Mouse (Mus musculus) liver, adult 2 months (tissue): Measurements from ENCODE around the gene Inafm1. TPM values are rescaled to one million over a fixed set of nuclear protein-coding genes. Genes with fewer than 3 reads are reported as not detected.

ENCODE experiments used
- DNase-seq: peaks from one replicate; pipeline ENCODE4 v3.0.0-alpha.2; 2011; ENCODE audit warnings: low read depth, low spot score; ENCODE audit errors: extremely low read depth
- H3K27ac ChIP-seq: fragments of 200-500 bp; replicated peaks from 2 replicates; pipeline ENCODE4 v1.5.1; 2012; ENCODE audit warnings: low read depth, mild to moderate bottlenecking, control low read depth, inconsistent platforms, low read length; ENCODE audit not compliant: insufficient read depth
- H3K27me3 ChIP-seq: fragments of 200-500 bp; 2 replicates; pipeline ENCODE4 v1.6.1; 2012; ENCODE audit warnings: mild to moderate bottlenecking, moderate library complexity, low read length, inconsistent platforms; ENCODE audit not compliant: control insufficient read depth, insufficient read depth
- H3K36me3 ChIP-seq: fragments of 200-500 bp; 2 replicates; pipeline ENCODE4 v1.6.1; 2012; ENCODE audit warnings: low read length, inconsistent platforms; ENCODE audit not compliant: control insufficient read depth, insufficient read depth
- H3K4me1 ChIP-seq: fragments of 200-500 bp; 2 replicates; pipeline ENCODE4 v1.6.1; 2011; ENCODE audit warnings: low read length; ENCODE audit not compliant: control insufficient read depth, insufficient read depth
- H3K4me3 ChIP-seq: fragments of 200-500 bp; 2 replicates; pipeline ENCODE4 v1.5.1; 2011; ENCODE audit warnings: low read depth, mild to moderate bottlenecking, control low read depth, low read length, moderate library complexity; ENCODE audit not compliant: insufficient read depth
- H3K79me2 ChIP-seq: fragments of 200-500 bp; 2 replicates; pipeline ENCODE4 v1.6.1; 2012; ENCODE audit warnings: inconsistent platforms, mild to moderate bottlenecking, low read length, moderate library complexity; ENCODE audit not compliant: control insufficient read depth, insufficient read depth
- H3K9ac ChIP-seq: fragments of 200-500 bp; 2 replicates; pipeline ENCODE4 v1.6.1; 2012; ENCODE audit warnings: low read depth, mild to moderate bottlenecking, control low read depth, inconsistent platforms, low read length
- CTCF ChIP-seq: fragments of 200-500 bp; IDR thresholded peaks from 2 replicates; pipeline ENCODE4 v1.5.1; 2011; ENCODE audit warnings: low read depth, low read length, control low read depth
- POLR2A ChIP-seq: fragments of 200-500 bp; IDR thresholded peaks from 2 replicates; pipeline ENCODE4 v1.6.1; 2011; ENCODE audit warnings: low read length, control low read depth; ENCODE audit not compliant: insufficient read depth; ENCODE audit errors: extremely low read depth
- WGBS: fragments of 180-500 bp; shearing (Covaris S2); methylation state at CpG from one replicate; pipeline ENCODE4 v1.1.7; 2018; 5-methylcytosine and 5-hydroxymethylcytosine counted together
- polyA plus RNA-seq: library from polyadenylated mRNA; depleted of rRNA; stranded (reverse); fragments of >200 nt; gene quantifications from 2 replicates; pipeline ENCODE4 v1.2.3, GENCODE M21; 2012
- total RNA-seq: library from RNA; depleted of rRNA; stranded (reverse); fragments of >200 nt; gene quantifications from 2 replicates; pipeline ENCODE4 v1.2.3, GENCODE M21; 2014

Gene Inafm1
- total and polyA plus RNA-seq, 2 experiments = 1.9 to 8.8 TPM

DNA sequence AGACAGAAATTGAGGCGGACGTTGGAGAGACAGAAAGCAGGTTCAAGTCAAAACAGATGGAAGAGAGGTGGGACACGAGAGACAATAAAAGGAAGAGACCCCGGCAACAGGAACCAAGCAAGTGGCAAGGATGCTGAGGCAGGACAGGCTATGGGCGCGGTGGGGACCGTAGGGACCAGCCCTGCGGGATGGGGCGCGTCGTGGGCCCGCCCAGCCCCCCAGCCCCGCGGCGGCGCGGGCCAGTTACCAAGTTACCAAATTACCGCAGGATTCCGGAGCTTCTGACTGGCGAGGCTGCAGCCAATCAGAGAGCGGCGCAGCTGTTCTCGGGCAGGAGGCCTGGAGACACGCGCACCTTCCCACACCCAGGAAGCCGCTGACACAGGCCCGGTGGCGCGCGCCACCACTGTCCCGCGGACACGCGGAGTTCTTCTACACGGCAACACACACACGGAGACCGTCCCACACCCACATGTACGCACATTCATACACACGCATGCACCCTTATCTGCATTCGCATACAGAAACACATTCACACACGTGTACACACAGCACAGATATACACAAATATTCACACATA is 22.0 kb upstream of the Inafm1 start:
- peak; percentile 73 for DNase-seq
- Histone ChIP-seq H3K36me3 (no peaks in the 10 kb centered on the region), H3K27me3 (no peaks in the 10 kb centered on the region), H3K9ac (peak overlapping the region; percentile 59), H3K4me3 (peak overlapping the region; percentile 57), H3K4me1 (peaks cover 7% of the 10 kb centered on the region; the same call in 1 of the 2 replicates), H3K27ac (peak overlapping the region; percentile 70), H3K79me2 (no peaks in the 10 kb centered on the region)
- 3% methylated on average over 41 of the region's 41 CpGs for WGBS
- TF ChIP-seq CTCF (no peak), POLR2A (no peak)

DNA sequence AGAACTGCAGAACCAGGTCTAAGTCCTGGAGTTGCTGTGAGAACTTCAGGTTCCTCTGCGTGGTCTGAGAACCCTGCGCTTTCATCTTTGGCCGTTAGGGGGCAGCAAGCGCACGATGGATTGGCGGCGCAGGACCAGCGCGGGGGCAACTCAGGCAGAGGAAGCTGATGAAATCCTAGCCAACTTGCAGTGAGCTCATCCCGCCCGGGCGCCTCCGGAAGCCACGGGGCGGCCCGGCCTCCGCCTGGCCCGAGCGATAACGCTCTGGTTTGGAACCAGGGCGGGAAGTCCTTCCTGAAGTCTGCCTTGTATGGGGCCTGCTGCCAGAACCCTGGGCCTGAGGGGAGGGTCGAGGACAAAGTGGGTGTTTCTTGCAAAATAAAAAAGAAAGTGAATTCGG is 21.4 kb upstream of the Inafm1 start:
- Histone ChIP-seq H3K27me3 (no peaks in the 10 kb centered on the region), H3K4me1 (peaks cover 7% of the 10 kb centered on the region; the same call in 1 of the 2 replicates), H3K9ac (peak overlapping the region; percentile 59), H3K36me3 (no peaks in the 10 kb centered on the region), H3K4me3 (peak overlapping the region; percentile 57), H3K27ac (peak overlapping the region; percentile 70), H3K79me2 (no peaks in the 10 kb centered on the region)
- WGBS = under 1% methylated on average over 23 of the region's 23 CpGs
- peak; percentile 75 for DNase-seq
- TF ChIP-seq CTCF (peak; percentile 98), POLR2A (0 out of 2 replicates have a peak, but pooled peaks have one; percentile 17)

DNA sequence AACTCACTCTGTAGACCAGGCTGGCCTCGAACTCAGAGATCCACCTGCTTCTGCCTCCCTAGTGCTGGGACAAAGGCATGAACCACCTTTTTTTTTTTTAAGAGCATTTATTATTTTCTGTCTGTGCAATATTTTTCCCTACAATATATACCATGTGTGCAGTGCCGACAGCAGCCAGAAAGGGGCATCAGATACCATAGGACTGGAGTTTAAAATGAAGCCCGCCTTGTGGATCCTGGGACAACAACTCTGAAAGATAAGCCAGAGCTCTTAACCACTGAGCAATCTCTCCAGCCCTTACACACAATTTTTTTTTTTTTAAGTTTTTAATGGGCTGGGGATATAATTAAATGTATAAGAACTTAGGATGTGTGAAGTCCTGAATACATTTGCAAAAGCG is 20.9 kb upstream of the Inafm1 start:
- 33% methylated on average over 4 of the region's 4 CpGs for WGBS
- H3K9ac ChIP-seq = no peak overlapping the region
- peaks cover 7% of the 10 kb centered on the region; the same call in 1 of the 2 replicates for H3K4me1 ChIP-seq
- no peak for DNase-seq
- no peak overlapping the region for H3K27ac ChIP-seq
- no peak overlapping the region for H3K4me3 ChIP-seq
- no peaks in the 10 kb centered on the region for H3K36me3 ChIP-seq
- TF ChIP-seq POLR2A = no peak
- TF ChIP-seq CTCF = peak; percentile 6; the same call in 1 of the 2 replicates
- no peaks in the 10 kb centered on the region for H3K79me2 ChIP-seq
- H3K27me3 ChIP-seq = no peaks in the 10 kb centered on the region

DNA sequence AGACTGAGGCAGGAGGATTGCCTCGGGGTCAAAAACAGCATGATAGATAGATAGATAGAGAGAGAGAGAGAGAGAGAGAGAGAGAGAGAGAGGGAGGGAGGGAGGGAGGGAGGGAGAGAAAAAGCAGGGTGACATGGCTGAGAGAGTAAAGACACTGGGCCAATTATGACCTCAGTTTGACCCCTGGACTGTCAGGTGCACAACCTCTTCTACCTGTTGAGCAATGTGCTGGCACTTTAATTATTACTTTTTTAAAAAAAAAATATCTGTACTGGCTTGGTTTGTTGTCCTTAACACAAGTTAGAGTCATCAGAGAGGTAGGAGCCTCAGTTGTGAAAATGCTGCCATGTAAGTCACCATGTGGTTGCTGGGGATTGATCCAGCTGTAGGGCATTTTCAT is 14.4 kb upstream of the Inafm1 start:
- Histone ChIP-seq H3K4me1 (peaks cover 3% of the 10 kb centered on the region; the same call in 1 of the 2 replicates), H3K4me3 (no peak overlapping the region), H3K27ac (peak overlapping the region; percentile 68), H3K79me2 (no peaks in the 10 kb centered on the region), H3K27me3 (no peaks in the 10 kb centered on the region), H3K9ac (no peak overlapping the region), H3K36me3 (peaks cover 2% of the 10 kb centered on the region; the same call in 1 of the 2 replicates)
- DNase-seq = peak; percentile 91
- TF ChIP-seq CTCF (no peak), POLR2A (no peak)
- 23% methylated on average over 1 of the region's 1 CpGs for whole genome bisulfite sequencing

DNA sequence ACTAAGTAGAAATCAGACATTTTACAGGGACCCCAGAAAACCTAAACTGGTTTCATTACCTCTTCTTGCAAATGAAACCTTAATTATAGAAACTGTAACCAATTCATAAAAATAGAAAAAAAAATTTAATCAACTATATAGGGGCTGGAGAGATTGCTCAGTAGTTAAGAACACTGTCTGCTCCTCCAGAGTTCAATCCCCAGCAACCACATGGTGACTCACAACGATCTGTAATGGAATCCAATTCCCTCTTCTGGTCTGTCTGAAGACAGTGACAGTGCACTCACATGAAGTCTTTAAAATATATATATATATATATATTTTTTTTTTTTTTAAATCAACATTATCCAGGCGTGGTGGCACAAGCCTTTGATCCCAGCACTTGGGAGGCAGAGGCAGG is 13.6 kb upstream of the Inafm1 start:
- no peaks in the 10 kb centered on the region for H3K79me2 ChIP-seq

More for the DNA sequence above, 13.6 kb upstream of the Inafm1 start:
- Histone ChIP-seq H3K9ac (no peak overlapping the region), H3K27ac (no peak overlapping the region), H3K4me3 (no peak overlapping the region), H3K27me3 (no peaks in the 10 kb centered on the region), H3K36me3 (peaks cover 6% of the 10 kb centered on the region; the same call in 1 of the 2 replicates), H3K4me1 (peaks cover 3% of the 10 kb centered on the region; the same call in 1 of the 2 replicates)
- WGBS = 78% methylated on average over 2 of the region's 2 CpGs
- DNase-seq = no peak
- TF ChIP-seq POLR2A (no peak), CTCF (no peak)
